Mouse (Mus musculus): ENCODE data around the gene Apol7a. TPM values are rescaled to one million over a fixed set of nuclear protein-coding genes. Genes with fewer than 3 reads are reported as not detected.

The Apol7a gene
- polyA plus RNA-seq, 1 experiment, result not detected

DNA sequence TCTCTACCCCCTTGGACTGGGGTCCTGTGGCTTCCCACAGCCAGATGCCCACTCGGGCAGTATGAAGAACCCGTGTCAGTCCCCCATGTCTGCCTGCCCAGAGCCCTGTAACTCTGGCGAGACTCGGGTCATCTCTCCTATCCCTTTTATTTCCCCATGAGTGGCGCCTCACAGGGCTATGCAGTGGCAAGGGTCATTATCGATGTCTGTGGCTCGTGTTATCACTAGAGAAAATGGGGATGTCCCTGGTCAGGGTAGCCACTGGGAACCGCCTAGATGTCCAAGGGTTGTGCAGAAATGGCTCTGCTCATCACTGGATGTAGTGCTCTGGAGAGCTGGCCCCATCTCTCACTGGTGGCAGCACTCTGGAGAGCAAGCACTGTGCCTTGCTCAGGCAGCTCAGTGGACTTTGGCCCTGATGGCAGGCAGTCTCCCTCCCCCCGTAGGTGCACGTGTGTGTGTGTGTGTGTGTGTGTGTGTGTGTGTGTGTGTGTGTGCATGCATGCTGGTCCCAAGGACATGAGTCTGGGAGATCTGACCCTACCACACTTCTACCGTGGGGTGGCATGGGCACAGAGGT is 16.5 kb downstream of the Apol7a start:
- no peaks in the 10 kb centered on the region for H3K27me3 ChIP-seq (replicated peaks; ENCODE audit: control insufficient read depth, insufficient read depth, low read length)
- no peak for TF ChIP-seq POLR2A (IDR thresholded peaks at IDR 0.05; ENCODE audit: low read depth, low read length)
- TF ChIP-seq CTCF (conservative IDR thresholded peaks at IDR 0.05; ENCODE audit: insufficient read depth, insufficient read length, low read depth, low read length), result no peak
- H3K27ac ChIP-seq (ENCODE audit: insufficient read depth, low read depth, low read length), result no peak overlapping the region
- H3K4me1 ChIP-seq (ENCODE audit: control insufficient read depth, insufficient read depth, low read length), result no peaks in the 10 kb centered on the region
- no peaks in the 10 kb centered on the region for H3K36me3 ChIP-seq (ENCODE audit: control insufficient read depth, insufficient read depth, low read length)
- WGBS, result 71% methylated on average over 11 of the region's 11 CpGs
- peak; percentile 54 for DNase-seq
- no peak overlapping the region for H3K4me3 ChIP-seq (ENCODE audit: insufficient read depth, low read depth, low read length)

DNA sequence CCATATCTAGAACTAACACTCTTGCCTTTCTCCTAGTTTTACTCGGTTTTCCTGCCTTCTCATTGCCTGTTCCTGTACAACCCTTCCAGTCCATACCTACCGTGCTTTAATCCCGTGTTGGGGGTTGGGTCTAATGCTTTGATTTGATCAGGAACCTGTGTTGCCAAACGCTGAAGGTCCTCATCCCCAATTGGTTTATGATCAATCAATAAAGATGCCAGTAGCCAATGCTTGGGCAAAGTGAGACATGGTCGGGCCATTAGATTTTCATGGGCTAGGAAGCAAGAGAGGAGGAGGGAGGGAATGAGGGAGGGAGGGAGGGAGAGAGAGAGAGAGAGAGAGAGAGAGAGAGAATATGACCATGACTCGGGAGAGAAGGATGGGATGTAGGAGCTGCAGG is 17.4 kb downstream of the Apol7a start:
- no peaks in the 10 kb centered on the region for H3K27me3 ChIP-seq (replicated peaks; ENCODE audit: control insufficient read depth, insufficient read depth, low read length)
- DNase-seq, result no peak
- WGBS, result 84% methylated on average over 6 of the region's 6 CpGs
- H3K27ac ChIP-seq (ENCODE audit: insufficient read depth, low read depth, low read length), result no peak overlapping the region
- no peaks in the 10 kb centered on the region for H3K36me3 ChIP-seq (ENCODE audit: control insufficient read depth, insufficient read depth, low read length)
- no peaks in the 10 kb centered on the region for H3K4me1 ChIP-seq (ENCODE audit: control insufficient read depth, insufficient read depth, low read length)
- no peak overlapping the region for H3K4me3 ChIP-seq (ENCODE audit: insufficient read depth, low read depth, low read length)
- TF ChIP-seq CTCF (conservative IDR thresholded peaks at IDR 0.05; ENCODE audit: insufficient read depth, insufficient read length, low read depth, low read length) (no peak), POLR2A (IDR thresholded peaks at IDR 0.05; ENCODE audit: low read depth, low read length) (no peak)

DNA sequence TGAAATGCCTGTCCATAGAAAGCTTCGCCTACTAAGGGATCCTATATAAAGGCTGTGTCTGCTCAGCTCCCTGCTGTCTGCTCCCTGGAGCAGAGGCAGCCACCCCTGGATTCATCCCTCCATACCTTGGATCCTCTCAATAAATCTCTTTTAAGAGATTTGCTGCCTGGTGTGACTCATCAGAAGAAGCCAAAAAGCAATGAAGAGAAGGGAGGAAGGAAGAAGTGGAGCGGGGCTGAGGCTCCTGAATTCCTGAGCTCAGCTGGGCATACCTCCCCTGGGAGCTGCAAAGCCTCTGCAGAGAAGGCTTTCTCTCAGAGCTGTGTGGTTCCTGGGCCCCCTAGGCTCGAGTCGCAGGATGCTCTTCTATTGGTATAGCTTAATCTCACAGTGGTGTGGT is 19.0 kb downstream of the Apol7a start:
- no peak for DNase-seq
- Histone ChIP-seq H3K27me3 (replicated peaks; ENCODE audit: control insufficient read depth, insufficient read depth, low read length) (no peaks in the 10 kb centered on the region), H3K27ac (ENCODE audit: insufficient read depth, low read depth, low read length) (no peak overlapping the region), H3K4me1 (ENCODE audit: control insufficient read depth, insufficient read depth, low read length) (no peaks in the 10 kb centered on the region), H3K4me3 (ENCODE audit: insufficient read depth, low read depth, low read length) (no peak overlapping the region), H3K36me3 (ENCODE audit: control insufficient read depth, insufficient read depth, low read length) (no peaks in the 10 kb centered on the region)
- TF ChIP-seq POLR2A (IDR thresholded peaks at IDR 0.05; ENCODE audit: low read depth, low read length) (no peak), CTCF (conservative IDR thresholded peaks at IDR 0.05; ENCODE audit: insufficient read depth, insufficient read length, low read depth, low read length) (no peak)
- 50% methylated on average over 4 of the region's 4 CpGs for WGBS

DNA sequence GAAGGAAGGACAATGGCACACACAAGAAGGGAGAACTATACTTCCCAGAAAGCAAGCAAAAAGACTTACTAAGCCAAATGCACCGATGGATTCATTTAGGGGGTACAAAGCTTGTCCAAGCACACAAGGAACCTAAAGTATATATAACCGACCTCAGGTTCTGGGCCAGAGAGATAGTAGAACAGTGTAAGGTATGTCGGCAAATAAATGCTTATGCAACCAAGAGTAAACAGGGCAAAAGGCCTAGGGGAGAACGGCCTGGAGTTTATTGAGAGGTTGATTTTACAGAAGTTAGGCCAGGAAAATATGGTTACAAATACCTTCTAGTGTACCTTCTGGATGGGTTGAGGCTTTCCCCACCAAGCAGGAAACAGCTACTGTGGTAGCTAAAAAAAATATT is 21.5 kb downstream of the Apol7a start:
- DNase-seq, result no peak
- no peak overlapping the region for H3K4me3 ChIP-seq (ENCODE audit: insufficient read depth, low read depth, low read length)
- H3K36me3 ChIP-seq (ENCODE audit: control insufficient read depth, insufficient read depth, low read length), result no peaks in the 10 kb centered on the region
- whole genome bisulfite sequencing, result 94% methylated on average over 4 of the region's 4 CpGs
- H3K4me1 ChIP-seq (ENCODE audit: control insufficient read depth, insufficient read depth, low read length), result no peaks in the 10 kb centered on the region
- H3K27ac ChIP-seq (ENCODE audit: insufficient read depth, low read depth, low read length), result no peak overlapping the region
- no peaks in the 10 kb centered on the region for H3K27me3 ChIP-seq (replicated peaks; ENCODE audit: control insufficient read depth, insufficient read depth, low read length)
- TF ChIP-seq CTCF (conservative IDR thresholded peaks at IDR 0.05; ENCODE audit: insufficient read depth, insufficient read length, low read depth, low read length), result no peak
- TF ChIP-seq POLR2A (IDR thresholded peaks at IDR 0.05; ENCODE audit: low read depth, low read length), result no peak

DNA sequence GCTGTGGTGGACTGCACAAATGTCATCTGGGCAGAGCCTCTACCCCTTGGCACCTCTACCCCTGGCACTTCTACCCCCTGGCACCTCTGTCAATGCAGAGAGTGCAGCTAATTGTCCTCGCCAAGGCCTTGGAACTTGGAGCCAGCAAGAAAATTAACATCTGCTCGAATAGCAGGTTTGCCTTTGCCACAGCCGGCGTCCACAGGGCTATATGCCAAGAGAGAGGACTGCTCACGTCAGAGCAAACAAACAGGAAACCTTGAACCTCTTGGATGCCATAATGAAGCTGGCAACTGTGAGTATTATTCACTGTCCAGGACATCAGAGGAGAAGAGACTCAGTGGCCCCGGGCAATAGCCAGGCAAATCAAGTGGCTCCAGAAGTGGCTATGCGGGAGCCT is 22.0 kb downstream of the Apol7a start:
- H3K27me3 ChIP-seq (replicated peaks; ENCODE audit: control insufficient read depth, insufficient read depth, low read length), result no peaks in the 10 kb centered on the region
- H3K4me3 ChIP-seq (ENCODE audit: insufficient read depth, low read depth, low read length), result no peak overlapping the region
- no peak for DNase-seq
- H3K27ac ChIP-seq (ENCODE audit: insufficient read depth, low read depth, low read length), result no peak overlapping the region
- no peak for TF ChIP-seq POLR2A (IDR thresholded peaks at IDR 0.05; ENCODE audit: low read depth, low read length)
- H3K36me3 ChIP-seq (ENCODE audit: control insufficient read depth, insufficient read depth, low read length), result no peaks in the 10 kb centered on the region
- H3K4me1 ChIP-seq (ENCODE audit: control insufficient read depth, insufficient read depth, low read length), result no peaks in the 10 kb centered on the region
- WGBS, result 61% methylated on average over 7 of the region's 7 CpGs

DNA sequence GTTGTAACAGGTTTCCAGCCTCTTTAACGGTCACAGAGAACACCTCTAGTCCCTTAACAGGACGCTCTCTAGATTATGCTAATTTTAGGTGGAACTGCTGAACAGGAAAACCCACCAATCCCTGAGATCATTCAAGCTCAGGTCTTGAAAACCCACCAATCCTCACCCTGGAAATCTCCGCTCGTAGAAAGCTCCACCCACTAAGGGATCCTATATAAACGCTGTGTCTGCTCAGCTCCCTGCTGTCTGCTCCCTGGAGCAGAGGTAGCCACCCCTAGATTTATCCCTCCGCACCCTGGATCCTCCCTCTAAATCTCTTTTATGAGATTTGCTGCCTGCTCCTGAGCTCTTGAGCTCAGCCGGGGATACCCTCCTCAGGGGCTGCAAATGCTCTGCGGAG is 28.3 kb downstream of the Apol7a start:
- no peaks in the 10 kb centered on the region for H3K36me3 ChIP-seq (ENCODE audit: control insufficient read depth, insufficient read depth, low read length)
- no peak overlapping the region for H3K4me3 ChIP-seq (ENCODE audit: insufficient read depth, low read depth, low read length)
- no peaks in the 10 kb centered on the region; the same call in 1 of the 2 replicates for H3K4me1 ChIP-seq (ENCODE audit: control insufficient read depth, insufficient read depth, low read length)
- no peak overlapping the region for H3K27ac ChIP-seq (ENCODE audit: insufficient read depth, low read depth, low read length)
- whole genome bisulfite sequencing, result 83% methylated on average over 8 of the region's 8 CpGs
- no peak for TF ChIP-seq POLR2A (IDR thresholded peaks at IDR 0.05; ENCODE audit: low read depth, low read length)
- TF ChIP-seq CTCF (conservative IDR thresholded peaks at IDR 0.05; ENCODE audit: insufficient read depth, insufficient read length, low read depth, low read length), result no peak
- no peak for DNase-seq
- no peaks in the 10 kb centered on the region for H3K27me3 ChIP-seq (replicated peaks; ENCODE audit: control insufficient read depth, insufficient read depth, low read length)

DNA sequence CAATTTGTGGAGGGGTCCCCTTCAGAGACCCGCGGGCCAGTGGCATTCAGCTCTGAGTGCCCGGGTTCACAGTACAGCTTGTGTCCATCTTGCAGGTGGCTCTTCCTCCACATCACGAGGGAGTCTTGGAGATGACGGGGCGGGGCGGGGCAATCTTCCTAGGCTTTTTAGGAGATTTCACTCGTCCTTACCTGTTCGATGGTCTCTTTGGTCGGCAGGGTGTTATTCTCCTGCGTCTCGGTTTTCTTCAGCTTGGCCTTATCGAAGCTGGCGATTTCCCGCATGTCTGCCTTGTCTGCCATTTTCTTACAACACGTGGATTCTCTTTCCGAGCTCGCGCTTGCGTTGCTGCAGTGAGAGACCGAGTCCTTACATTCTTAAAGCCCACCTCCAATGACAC is 28.9 kb downstream of the Apol7a start:
- DNase-seq, result no peak
- no peak overlapping the region for H3K27ac ChIP-seq (ENCODE audit: insufficient read depth, low read depth, low read length)
- no peak overlapping the region for H3K4me3 ChIP-seq (ENCODE audit: insufficient read depth, low read depth, low read length)
- H3K4me1 ChIP-seq (ENCODE audit: control insufficient read depth, insufficient read depth, low read length), result no peaks in the 10 kb centered on the region; the same call in 1 of the 2 replicates
- no peak for TF ChIP-seq POLR2A (IDR thresholded peaks at IDR 0.05; ENCODE audit: low read depth, low read length)
- TF ChIP-seq CTCF (conservative IDR thresholded peaks at IDR 0.05; ENCODE audit: insufficient read depth, insufficient read length, low read depth, low read length), result no peak
- WGBS, result 94% methylated on average over 21 of the region's 21 CpGs
- no peaks in the 10 kb centered on the region for H3K27me3 ChIP-seq (replicated peaks; ENCODE audit: control insufficient read depth, insufficient read depth, low read length)
- H3K36me3 ChIP-seq (ENCODE audit: control insufficient read depth, insufficient read depth, low read length), result no peaks in the 10 kb centered on the region

Measured in kidney, adult 2 months (tissue).